Mouse (Mus musculus) cerebellum, postnatal 14 days (tissue): ENCODE measurements around the gene Dlx2.

ENCODE experiments used
- DNase-seq, 2 experiments: peaks; one replicate each; pipeline ENCODE4 v3.0.0; 2021; ENCODE audit warnings: mixed read lengths in 2 of 2

Dlx2 gene

GRCm38 (mm10) chr2:71546640-71547071 lies at the start of gene Dlx2:
Gene Dlx2 (minus strand): TSS chr2:71546754.
- peak; percentile 43 to 44 for DNase-seq

GRCm38 (mm10) chr2:71594466-71594865 lies 47.9 kb upstream of the Dlx2 start:
- no peak for DNase-seq

GRCm38 (mm10) chr2:71589114-71589513 lies 42.6 kb upstream of the Dlx2 start:
- DNase-seq = no peak

- DNase-seq = no peak
Observed at GRCm38 (mm10) chr2:71581488-71581887, 34.9 kb upstream of the Dlx2 start.

GRCm38 (mm10) chr2:71580632-71581466 lies 34.3 kb upstream of the Dlx2 start:
- DNase-seq = peak; percentile 64 to 67

- no peak for DNase-seq
Observed at GRCm38 (mm10) chr2:71577059-71577458, 30.5 kb upstream of the Dlx2 start.

GRCm38 (mm10) chr2:71573736-71574135 lies 27.2 kb upstream of the Dlx2 start:
- DNase-seq = no peak

- DNase-seq = no peak
Observed at GRCm38 (mm10) chr2:71566466-71566865, 19.9 kb upstream of the Dlx2 start.

GRCm38 (mm10) chr2:71556071-71556470 lies 9.5 kb upstream of the Dlx2 start:
- no peak for DNase-seq

- no peak for DNase-seq
Observed at GRCm38 (mm10) chr2:71551704-71552103, 5.2 kb upstream of the Dlx2 start.

GRCm38 (mm10) chr2:71550330-71550729 lies 3.8 kb upstream of the Dlx2 start:
- no peak for DNase-seq

- peak; percentile 81 to 87 for DNase-seq
Observed at GRCm38 (mm10) chr2:71547829-71548228, 1.3 kb upstream of the Dlx2 start.

- DNase-seq = peak; percentile 29 to 37
Observed at GRCm38 (mm10) chr2:71545882-71546639, 493 bp downstream of the Dlx2 start.

- peak in 1 of 2 experiments; percentile 35 for DNase-seq
Observed at GRCm38 (mm10) chr2:71545401-71545881, 1.1 kb downstream of the Dlx2 start.

- DNase-seq = peak in 1 of 2 experiments; percentile 35
Observed at GRCm38 (mm10) chr2:71544391-71545285, 1.9 kb downstream of the Dlx2 start.

GRCm38 (mm10) chr2:71543948-71544347 lies 2.6 kb downstream of the Dlx2 start:
- DNase-seq = no peak

GRCm38 (mm10) chr2:71543531-71543930 lies 3.0 kb downstream of the Dlx2 start:
- peak in 1 of 2 experiments; percentile 15 for DNase-seq

GRCm38 (mm10) chr2:71542816-71543301 lies 3.7 kb downstream of the Dlx2 start:
- no peak for DNase-seq

- DNase-seq = peak in 1 of 2 experiments; percentile 11
Observed at GRCm38 (mm10) chr2:71542227-71542815, 4.2 kb downstream of the Dlx2 start.

GRCm38 (mm10) chr2:71541418-71542226 lies 4.9 kb downstream of the Dlx2 start:
- peak in 1 of 2 experiments; percentile 15 for DNase-seq
